Mouse (Mus musculus): ENCODE measurements around the gene Cc2d2b.

The Cc2d2b gene

DNA sequence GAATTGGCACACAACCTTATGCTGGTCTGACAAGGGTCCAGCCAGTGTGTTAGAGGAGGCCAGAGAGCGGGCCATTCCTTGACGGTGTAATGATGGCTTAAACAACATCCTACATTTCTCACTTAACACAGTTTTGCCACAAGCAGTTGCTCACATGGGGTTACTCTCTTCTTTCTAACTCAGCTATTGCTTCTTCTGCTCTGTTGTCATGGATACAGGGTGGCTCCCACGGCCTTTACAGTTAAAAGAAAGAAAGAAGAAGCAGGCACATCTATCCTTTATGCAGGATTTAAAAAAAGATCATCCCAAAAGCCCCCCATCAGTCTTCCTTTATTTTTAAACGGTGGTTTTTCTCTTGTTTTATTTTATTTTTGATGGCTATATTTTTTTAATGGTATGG is 14.7 kb upstream of the Cc2d2b start:
- no peak for TF ChIP-seq GATA4 (IDR thresholded peaks at IDR 0.05; ENCODE audit: insufficient replicate concordance, low read length)

DNA sequence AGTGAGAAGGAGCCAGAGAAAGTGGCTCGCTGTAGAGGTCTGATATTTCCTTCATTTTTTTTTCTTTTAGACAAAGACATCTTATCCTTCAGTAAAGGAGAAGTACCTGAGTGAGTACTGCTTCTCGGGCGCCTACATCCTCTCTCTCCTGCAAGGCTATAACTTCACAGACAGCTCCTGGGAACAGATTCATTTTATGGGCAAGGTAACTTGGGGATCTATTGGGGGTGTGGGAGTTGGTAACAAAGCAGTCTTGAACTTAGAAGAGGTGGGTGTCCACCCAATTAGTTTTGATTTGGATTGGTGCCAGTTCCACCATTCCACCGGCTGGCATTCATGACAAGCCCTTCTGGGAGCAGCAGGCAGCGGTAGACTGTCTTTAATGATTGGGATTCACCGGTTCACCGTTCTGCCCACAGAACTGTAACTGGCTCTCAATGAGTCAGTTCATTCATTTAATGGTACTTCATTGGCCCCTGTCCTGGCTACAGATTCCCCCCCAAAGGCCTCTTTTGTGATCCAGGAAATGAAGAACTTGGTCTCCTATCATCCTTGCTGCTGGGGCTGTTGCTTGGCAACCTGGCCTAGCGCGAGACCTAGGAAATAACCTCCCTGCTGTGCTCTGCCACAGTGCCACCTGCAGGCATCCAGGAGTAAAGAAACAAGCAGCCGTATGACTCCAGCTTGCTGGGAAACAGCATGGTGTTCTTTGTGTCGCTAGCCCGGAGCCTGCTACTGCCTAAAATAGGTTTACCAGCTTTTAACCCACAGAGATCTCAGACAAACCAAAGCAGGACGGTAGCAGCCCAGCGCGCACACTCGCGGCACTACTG is 11.7 kb upstream of the Cc2d2b start:
- TF ChIP-seq GATA4 (IDR thresholded peaks at IDR 0.05; ENCODE audit: insufficient replicate concordance, low read length): no peak

- no peak for TF ChIP-seq GATA4 (IDR thresholded peaks at IDR 0.05; ENCODE audit: insufficient replicate concordance, low read length)
Observed at GRCm38 (mm10) chr19:40737613-40738012, 10.9 kb upstream of the Cc2d2b start.

- TF ChIP-seq GATA4 (IDR thresholded peaks at IDR 0.05; ENCODE audit: insufficient replicate concordance, low read length): no peak
Observed at GRCm38 (mm10) chr19:40738683-40739324, 9.7 kb upstream of the Cc2d2b start.

DNA sequence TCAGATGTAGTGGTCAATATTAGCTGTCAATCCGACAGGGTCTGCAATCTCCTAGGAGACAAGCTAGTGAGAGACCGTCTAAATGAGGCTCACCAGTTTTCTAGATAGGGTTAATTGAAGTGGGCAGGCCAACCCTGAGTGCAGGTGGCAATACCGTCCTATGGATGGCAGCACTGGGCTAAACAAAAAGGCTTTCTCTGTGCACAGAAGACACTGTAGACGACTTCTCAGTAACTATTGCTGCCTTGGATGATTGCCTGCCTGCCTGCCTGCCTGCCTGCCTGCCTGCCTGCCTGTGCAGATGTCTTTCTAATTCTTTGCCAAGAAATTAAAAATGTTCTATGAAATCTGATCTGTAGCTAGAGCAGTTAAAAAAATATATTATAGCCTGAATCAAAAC is 1.9 kb upstream of the Cc2d2b start:
- TF ChIP-seq GATA4 (IDR thresholded peaks at IDR 0.05; ENCODE audit: insufficient replicate concordance, low read length): no peak

DNA sequence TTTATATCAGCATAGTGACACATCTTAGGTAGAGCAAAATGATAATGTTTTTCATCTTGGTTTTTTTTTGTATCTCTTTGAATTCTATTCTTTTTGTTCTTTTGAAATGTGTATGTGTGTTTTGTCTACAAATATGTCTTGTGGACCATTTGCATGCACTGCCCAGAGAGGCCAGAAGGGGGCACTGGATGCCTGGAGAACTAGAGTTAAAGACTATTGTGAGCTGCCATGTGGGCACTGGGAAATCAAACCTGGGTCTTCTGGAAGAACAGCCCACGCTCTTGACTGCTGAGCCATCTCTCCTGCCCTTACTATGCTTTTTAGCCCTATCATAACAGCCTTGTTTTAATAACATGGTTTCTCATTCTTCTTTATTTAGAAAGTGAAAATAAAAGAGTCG is 5.8 kb downstream of the Cc2d2b start:
- no peak for TF ChIP-seq GATA4 (IDR thresholded peaks at IDR 0.05; ENCODE audit: insufficient replicate concordance, low read length)

GRCm38 (mm10) chr19:40760071-40760470 is 11.5 kb downstream of the Cc2d2b start:
- no peak for TF ChIP-seq GATA4 (IDR thresholded peaks at IDR 0.05; ENCODE audit: insufficient replicate concordance, low read length)

GRCm38 (mm10) chr19:40762023-40762759 is 13.6 kb downstream of the Cc2d2b start:
- TF ChIP-seq GATA4 (IDR thresholded peaks at IDR 0.05; ENCODE audit: insufficient replicate concordance, low read length): no peak

DNA sequence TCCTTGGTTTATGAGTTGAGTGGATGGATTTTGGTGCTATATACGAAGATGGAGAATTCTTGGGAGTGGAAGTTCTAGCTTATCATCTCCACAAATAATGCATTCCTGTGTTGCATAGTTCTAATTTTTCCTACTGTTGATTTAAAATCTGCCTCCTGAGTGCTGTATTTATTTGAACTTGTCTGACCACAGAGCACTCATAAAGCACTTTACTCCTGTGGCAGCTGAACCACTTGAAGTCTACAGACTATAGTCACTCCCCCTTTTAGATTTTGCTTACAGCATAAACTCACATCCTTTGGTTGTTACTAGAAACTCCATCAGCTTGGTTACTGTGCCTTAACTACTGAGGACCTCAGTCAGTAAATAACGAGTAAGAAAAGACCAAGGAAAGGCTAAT is 18.6 kb downstream of the Cc2d2b start:
- TF ChIP-seq GATA4 (IDR thresholded peaks at IDR 0.05; ENCODE audit: insufficient replicate concordance, low read length): no peak

DNA sequence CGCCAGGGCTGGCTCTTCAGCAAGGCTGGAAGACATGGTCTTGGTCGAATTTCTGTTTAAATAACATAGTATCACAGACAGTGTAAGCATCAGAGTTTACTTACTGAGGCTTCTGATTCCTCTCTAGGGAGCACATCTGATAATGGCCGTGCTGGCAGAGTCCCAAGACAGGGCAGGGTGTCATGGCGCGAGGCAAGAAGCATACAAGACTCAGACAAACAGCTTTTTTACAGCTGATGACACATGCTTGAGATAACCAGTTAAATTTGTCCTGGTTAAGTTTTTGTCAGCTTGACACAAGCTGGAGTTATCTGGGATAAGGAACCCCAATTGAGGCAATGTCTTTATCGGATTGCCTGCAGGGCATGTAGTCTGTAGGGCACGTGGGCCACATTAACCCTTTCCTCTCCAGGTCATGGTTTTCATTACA is 20.8 kb downstream of the Cc2d2b start:
- no peak for TF ChIP-seq GATA4 (IDR thresholded peaks at IDR 0.05; ENCODE audit: insufficient replicate concordance, low read length)

GRCm38 (mm10) chr19:40788004-40788714 is 39.6 kb downstream of the Cc2d2b start:
- no peak for TF ChIP-seq GATA4 (IDR thresholded peaks at IDR 0.05; ENCODE audit: insufficient replicate concordance, low read length)

DNA sequence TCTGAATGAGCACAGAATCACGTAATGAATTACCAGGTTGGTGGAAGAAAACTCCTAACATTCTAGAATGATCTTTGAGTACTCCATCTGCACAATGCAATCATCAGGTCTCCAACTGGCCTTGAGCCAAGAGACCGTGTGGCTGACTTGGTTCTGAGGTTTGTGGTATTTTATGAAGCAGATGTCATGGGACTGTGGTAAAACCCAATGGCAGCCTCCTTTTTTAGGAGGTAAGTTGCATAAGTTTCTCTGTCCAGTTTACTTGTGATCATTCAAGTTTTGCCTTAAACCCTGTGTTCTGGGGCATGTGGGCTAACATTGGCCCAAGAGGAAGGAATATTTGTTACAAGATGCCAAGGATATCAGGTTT is 40.1 kb downstream of the Cc2d2b start:
- TF ChIP-seq GATA4 (IDR thresholded peaks at IDR 0.05; ENCODE audit: insufficient replicate concordance, low read length): no peak

GRCm38 (mm10) chr19:40805176-40805737 is 56.7 kb downstream of the Cc2d2b start:
- TF ChIP-seq GATA4 (IDR thresholded peaks at IDR 0.05; ENCODE audit: insufficient replicate concordance, low read length): no peak

DNA sequence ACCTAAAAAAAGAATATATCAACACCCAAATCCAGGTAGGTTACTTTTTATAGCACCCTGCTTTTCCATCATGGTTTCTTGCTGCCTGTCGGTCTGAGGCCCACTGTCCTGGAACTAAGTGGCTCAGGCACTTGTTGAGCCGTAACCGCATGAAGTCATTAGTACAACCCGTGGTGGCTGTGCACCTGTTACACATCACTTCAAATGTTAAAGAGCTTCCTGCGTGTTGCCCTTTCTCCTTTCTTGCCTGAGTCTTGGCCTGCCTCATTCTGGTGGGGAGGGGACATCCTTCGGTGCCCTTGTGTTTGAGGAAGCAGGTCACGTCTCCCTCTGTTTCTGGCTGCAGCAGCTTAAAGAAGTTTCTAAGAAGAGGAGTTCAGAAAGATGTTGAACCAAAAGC is 61.3 kb downstream of the Cc2d2b start:
- TF ChIP-seq GATA4 (IDR thresholded peaks at IDR 0.05; ENCODE audit: insufficient replicate concordance, low read length): no peak

DNA sequence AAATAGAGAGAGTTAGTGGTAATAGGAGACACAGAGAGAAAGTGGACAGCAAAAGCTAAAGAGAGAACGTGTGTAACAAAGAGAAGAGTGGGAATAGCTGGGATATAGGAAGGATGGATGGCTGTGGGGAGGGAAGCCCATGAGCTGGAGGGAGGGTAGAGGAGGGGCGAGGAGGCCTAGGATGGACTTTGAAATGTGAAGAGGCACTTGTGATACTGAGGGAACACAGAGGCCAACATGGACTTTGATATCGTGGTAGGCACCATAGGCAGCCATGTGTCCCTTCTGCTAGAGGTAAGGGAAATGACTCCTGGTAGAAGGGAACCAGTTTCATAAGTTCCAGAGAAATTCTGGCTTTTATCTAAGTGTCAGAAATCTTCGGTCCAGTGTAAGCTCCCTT is 63.3 kb downstream of the Cc2d2b start:
- TF ChIP-seq GATA4 (IDR thresholded peaks at IDR 0.05; ENCODE audit: insufficient replicate concordance, low read length): no peak

Data from liver, adult (tissue).